Mouse (Mus musculus) ES-E14 (cell line): ENCODE measurements at regions not wholly inside any gene's neighbourhood (a gene's known extent, or its start where the extent isn't known, plus 50 kb on each side); places are given as distances from the start of the nearest gene placed in this dataset.

Experiments
- HCFC1 ChIP-seq: IDR thresholded peaks from 2 replicates; pipeline ENCODE4 v1.6.1; 2012; ENCODE audit warnings: low read length, inconsistent platforms, borderline replicate concordance; ENCODE audit not compliant: insufficient read depth
- ZC3H11A ChIP-seq: IDR thresholded peaks from 2 replicates; pipeline ENCODE4 v1.6.1; 2012; ENCODE audit warnings: low read depth, mild to moderate bottlenecking, inconsistent platforms, low read length, borderline replicate concordance

DNA sequence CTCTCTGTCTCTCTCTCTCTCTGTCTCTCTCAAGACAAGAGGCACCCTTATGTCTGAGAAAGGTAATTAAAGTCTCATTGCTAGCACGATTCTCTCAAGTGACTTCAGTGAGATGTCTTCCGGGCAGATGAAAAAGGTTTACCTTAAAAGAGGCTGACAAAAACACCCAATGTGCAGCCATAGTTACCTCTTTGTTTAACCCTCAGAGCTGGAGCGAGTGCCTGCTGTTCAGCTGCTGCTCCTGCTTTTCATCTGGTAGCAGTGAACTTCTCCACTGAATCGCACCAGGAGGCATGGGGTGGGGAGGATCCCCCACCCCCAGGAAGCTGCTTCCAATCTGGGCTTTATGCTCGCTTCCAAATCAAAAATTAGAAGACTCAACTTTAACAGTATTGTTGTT lies 896.0 kb downstream of the Tmem114 start:
- TF ChIP-seq HCFC1 (no peak), ZC3H11A (no peak)
